Mouse (Mus musculus) liver, adult 2 months (tissue): Measurements from ENCODE around the gene Tanc1.

Experiments
- CTCF ChIP-seq: fragments of 200-500 bp; IDR thresholded peaks from 2 replicates; pipeline ENCODE4 v1.5.1; 2011; ENCODE audit warnings: low read depth, low read length, control low read depth
- POLR2A ChIP-seq: fragments of 200-500 bp; IDR thresholded peaks from 2 replicates; pipeline ENCODE4 v1.6.1; 2011; ENCODE audit warnings: low read length, control low read depth; ENCODE audit not compliant: insufficient read depth; ENCODE audit errors: extremely low read depth

- TF ChIP-seq CTCF (no peak), POLR2A (no peak)
Measured at GRCm38 (mm10) chr2:59693473-59693872, 81.6 kb downstream of the Tanc1 start.
